Mouse (Mus musculus) heart, embryonic 16.5 days (tissue): Measurements from ENCODE around the gene Zc3h4. TPM values are rescaled to one million over a fixed set of nuclear protein-coding genes. Genes with fewer than 3 reads are reported as not detected.
A peak's percentile ranks its signal among the peaks of the same experiment; 100 is the strongest.

Source experiments
- ATAC-seq: fragments of 200-750 bp; cut with Nextera tagmentation; replicated peaks from 2 replicates; pipeline ENCODE4 v1.8.0; 2017; ENCODE audit warnings: moderate number of reproducible peaks; ENCODE audit not compliant: insufficient read depth, low FRiP score; ENCODE audit errors: extremely low read depth
- H3K27ac ChIP-seq: fragments of 300-500 bp; sonication (generic); 2 replicates; pipeline ENCODE4 v1.5.1; 2014; ENCODE audit warnings: mild to moderate bottlenecking, low read length, control low read depth, moderate library complexity
- H3K27me3 ChIP-seq: fragments of 300-500 bp; sonication (generic); 2 replicates; pipeline ENCODE4 v1.6.1; 2014; ENCODE audit warnings: low read length, mixed read lengths; ENCODE audit not compliant: control insufficient read depth, insufficient read depth
- H3K36me3 ChIP-seq: fragments of 300-500 bp; sonication (generic); 2 replicates; pipeline ENCODE4 v1.6.1; 2014; ENCODE audit not compliant: control insufficient read depth, insufficient read depth
- H3K4me1 ChIP-seq: fragments of 300-500 bp; sonication (generic); 2 replicates; pipeline ENCODE4 v1.6.1; 2014; ENCODE audit warnings: low read length, mixed read lengths; ENCODE audit not compliant: control insufficient read depth, insufficient read depth
- H3K4me2 ChIP-seq: fragments of 300-500 bp; sonication (generic); 2 replicates; pipeline ENCODE4 v1.6.1; 2014; ENCODE audit warnings: low read depth, mild to moderate bottlenecking, control low read depth, low read length
- H3K4me3 ChIP-seq: fragments of 300-500 bp; sonication (generic); 2 replicates; pipeline ENCODE4 v1.5.1; 2014; ENCODE audit warnings: mild to moderate bottlenecking, control low read depth, low read length
- H3K9ac ChIP-seq: fragments of 300-500 bp; sonication (generic); 2 replicates; pipeline ENCODE4 v1.6.1; 2014; ENCODE audit warnings: low read length, control low read depth
- H3K9me3 ChIP-seq: fragments of 300-500 bp; sonication (generic); replicated peaks from 2 replicates; pipeline ENCODE4 v1.6.1; 2016; ENCODE audit warnings: low read length; ENCODE audit not compliant: control insufficient read depth
- WGBS: fragments of 180-500 bp; shearing (Covaris S2); extraction: QIAGEN DNeasy Blood & Tissue Kit; methylation state at CpG from one replicate; pipeline ENCODE4 v1.1.7; 2014; 5-methylcytosine and 5-hydroxymethylcytosine counted together
- polyA plus RNA-seq: library from polyadenylated mRNA; unstranded; fragments of >200 nt; fragmentation: Nextera tagmentation; extraction: Ambion mirVana; gene quantifications from 2 replicates; pipeline ENCODE4 v1.2.1, GENCODE M21; 2015

Zc3h4 gene
- polyA plus RNA-seq, 1 experiment from 2014 or later = 9.0 TPM

DNA sequence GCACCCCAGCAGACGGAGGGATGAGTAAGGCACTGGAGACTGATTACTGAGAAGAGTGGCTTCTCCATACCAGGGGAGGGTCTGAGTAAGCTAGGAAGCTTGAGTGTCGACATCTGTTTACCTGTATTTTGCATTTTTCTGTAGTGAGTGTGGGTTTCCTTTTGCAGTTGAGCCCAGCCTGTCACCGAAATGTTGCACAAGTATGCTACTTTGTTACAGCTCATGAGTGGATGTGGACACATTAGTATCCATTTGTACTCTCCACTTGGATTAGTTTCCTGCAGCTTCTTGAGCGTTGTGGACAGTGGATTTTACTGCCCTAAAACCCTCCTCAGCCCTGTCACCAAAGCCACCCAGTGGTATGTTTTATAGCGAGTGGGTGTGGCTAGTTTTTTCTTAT is 18.0 kb downstream of the Zc3h4 start:
- Histone ChIP-seq H3K36me3 (peaks cover 45% of the 10 kb centered on the region), H3K27ac (no peak overlapping the region), H3K27me3 (no peaks in the 10 kb centered on the region), H3K4me3 (no peak overlapping the region), H3K9me3 (no peaks in the 10 kb centered on the region), H3K4me1 (peaks cover 21% of the 10 kb centered on the region), H3K9ac (no peak overlapping the region), H3K4me2 (no peak overlapping the region)
- ATAC-seq = no peak
- WGBS = 89% methylated on average over 5 of the region's 5 CpGs

DNA sequence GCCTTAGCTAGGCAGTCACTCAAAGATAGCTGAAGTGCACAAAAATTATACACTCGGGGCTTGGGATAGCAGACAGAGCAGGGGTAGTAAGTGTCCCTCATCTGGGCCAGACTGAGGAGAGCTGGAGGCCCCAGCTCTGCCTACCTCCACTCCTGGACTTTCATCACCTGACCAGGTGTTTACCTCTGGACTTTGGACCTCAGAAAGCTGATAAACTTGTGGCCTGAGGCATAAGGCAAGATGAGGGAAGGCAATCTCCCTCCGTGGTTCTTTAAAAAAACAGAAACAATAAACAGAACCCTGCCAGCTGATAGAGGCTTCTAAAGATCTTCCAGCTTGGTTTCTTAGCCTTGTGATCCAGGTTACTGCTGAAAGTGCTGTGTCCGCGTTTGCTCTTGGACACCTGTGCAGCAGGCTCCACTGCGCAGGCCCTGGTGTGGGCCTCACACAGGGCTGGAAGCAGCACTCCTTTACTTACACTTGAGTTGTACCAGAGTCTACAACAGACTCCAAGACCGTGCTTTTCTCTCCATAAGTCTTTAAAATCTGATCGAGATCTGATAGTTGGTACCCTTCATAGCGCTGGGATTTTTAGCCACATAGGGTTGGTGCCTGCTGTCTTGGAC is 19.9 kb downstream of the Zc3h4 start:
- no peak overlapping the region for H3K27ac ChIP-seq
- H3K4me3 ChIP-seq = no peak overlapping the region
- no peak overlapping the region for H3K4me2 ChIP-seq
- no peak for ATAC-seq
- H3K9me3 ChIP-seq = no peaks in the 10 kb centered on the region
- WGBS = 90% methylated on average over 8 of the region's 8 CpGs
- H3K36me3 ChIP-seq = peaks cover 64% of the 10 kb centered on the region
- no peaks in the 10 kb centered on the region for H3K27me3 ChIP-seq
- H3K4me1 ChIP-seq = peaks cover 20% of the 10 kb centered on the region
- H3K9ac ChIP-seq = no peak overlapping the region

DNA sequence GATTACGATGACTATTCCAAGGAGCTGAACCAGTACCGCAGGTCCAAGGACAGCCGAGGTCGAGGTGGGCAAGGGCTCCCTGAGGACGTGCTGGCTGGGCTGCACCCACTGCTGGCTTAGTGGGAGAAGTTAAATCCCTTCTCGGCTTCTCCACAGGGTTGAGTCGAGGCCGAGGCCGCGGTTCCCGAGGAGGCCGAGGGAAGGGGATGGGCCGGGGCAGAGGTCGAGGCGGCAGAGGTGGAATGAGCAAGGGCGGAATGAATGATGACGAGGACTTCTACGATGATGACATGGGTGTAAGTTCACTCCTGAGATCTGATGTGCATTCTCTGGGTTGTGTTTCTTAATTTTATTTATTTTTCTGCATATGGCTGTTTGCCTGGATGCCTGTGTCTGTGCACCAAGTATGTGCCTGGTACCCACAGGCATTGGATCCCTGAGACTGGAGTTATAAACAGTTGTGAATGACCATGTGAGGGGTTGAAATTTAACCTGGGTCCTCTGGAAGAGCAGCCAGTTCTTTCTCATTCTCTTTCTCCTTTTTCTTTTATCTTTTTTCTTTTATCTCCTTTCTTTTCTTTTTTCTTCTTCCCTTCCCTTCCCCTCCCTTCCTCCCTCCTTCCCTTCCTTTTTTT is 21.6 kb downstream of the Zc3h4 start:
- 86% methylated on average over 18 of the region's 18 CpGs for WGBS
- H3K27me3 ChIP-seq = no peaks in the 10 kb centered on the region
- no peak overlapping the region for H3K4me2 ChIP-seq
- H3K4me1 ChIP-seq = peaks cover 7% of the 10 kb centered on the region; the same call in 1 of the 2 replicates
- peaks cover 75% of the 10 kb centered on the region for H3K36me3 ChIP-seq
- H3K9me3 ChIP-seq = no peaks in the 10 kb centered on the region
- no peak overlapping the region for H3K27ac ChIP-seq
- no peak overlapping the region for H3K4me3 ChIP-seq
- no peak for ATAC-seq
- H3K9ac ChIP-seq = no peak overlapping the region

DNA sequence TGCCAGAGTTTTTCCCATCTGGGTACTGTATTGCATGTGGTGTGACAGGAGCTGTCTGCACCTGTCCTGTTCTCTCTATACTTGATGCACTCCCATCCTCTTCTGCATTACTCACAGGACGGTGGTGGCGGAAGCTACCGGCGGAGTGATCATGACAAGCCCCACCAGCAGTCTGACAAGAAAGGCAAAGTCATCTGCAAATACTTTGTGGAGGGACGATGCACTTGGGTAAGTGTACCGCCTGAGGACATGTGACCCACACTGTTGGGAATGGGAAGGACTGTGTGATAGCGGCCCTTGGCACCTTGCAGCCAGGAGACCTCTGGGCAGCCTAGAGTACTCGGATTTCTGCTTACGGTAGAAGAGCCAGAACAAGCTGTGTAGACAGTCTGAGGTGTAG is 23.0 kb downstream of the Zc3h4 start:
- ATAC-seq = no peak
- Histone ChIP-seq H3K9ac (no peak overlapping the region), H3K36me3 (peaks cover 81% of the 10 kb centered on the region), H3K4me3 (no peak overlapping the region), H3K27ac (no peak overlapping the region), H3K27me3 (no peaks in the 10 kb centered on the region), H3K4me1 (no peaks in the 10 kb centered on the region), H3K9me3 (no peaks in the 10 kb centered on the region), H3K4me2 (no peak overlapping the region)
- WGBS = 85% methylated on average over 9 of the region's 9 CpGs

DNA sequence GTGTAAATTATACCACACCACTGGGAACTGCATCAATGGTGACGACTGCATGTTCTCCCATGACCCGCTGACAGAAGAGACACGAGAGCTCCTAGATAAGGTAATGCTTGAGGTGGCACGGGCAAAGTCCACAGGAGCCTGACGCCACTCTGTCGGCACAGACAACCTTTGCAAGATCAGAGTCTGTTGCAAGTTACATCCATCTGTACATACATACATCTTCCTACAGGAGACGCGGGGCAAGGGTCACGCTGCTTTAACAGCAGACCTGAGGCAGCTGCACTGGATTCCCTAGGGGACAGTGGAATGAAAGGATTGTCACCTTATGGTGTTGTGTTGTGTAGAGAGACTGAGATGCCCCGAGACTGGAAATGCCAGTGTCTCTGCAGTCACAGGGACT is 25.0 kb downstream of the Zc3h4 start:
- peaks cover 87% of the 10 kb centered on the region for H3K36me3 ChIP-seq
- H3K4me1 ChIP-seq = no peaks in the 10 kb centered on the region
- no peak for ATAC-seq
- no peak overlapping the region for H3K27ac ChIP-seq
- H3K9ac ChIP-seq = no peak overlapping the region
- 79% methylated on average over 10 of the region's 10 CpGs for WGBS
- H3K4me3 ChIP-seq = no peak overlapping the region
- H3K4me2 ChIP-seq = no peak overlapping the region
- no peaks in the 10 kb centered on the region for H3K27me3 ChIP-seq
- H3K9me3 ChIP-seq = no peaks in the 10 kb centered on the region

DNA sequence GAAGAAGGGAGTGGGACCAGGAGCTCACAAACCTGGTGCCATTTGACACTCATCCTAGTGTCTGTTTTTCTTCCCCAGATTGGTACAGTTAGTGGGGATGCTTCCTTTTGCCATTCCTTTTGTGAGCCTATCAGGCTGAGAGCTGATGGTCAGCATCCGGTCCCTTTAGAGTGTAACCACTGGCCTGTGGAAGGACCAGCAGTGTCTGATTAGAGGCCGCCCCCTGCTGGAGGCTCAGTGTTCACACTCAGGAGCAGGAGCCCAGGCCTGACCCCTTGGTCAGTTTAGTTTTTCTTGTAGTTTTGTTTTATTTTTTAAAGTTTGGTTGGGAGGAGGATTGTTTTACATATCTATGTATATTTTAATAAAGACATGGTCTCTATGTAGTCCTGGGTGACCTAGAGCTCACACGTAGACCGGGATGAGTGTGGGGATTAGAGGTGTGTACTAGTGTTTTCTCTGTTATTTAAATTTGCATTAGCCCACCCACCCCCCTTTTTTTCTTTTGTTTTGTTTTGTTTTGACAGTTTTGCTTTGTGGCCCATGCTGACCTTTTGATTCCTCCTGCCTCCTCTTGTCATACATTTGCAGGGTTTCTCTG is 25.5 kb downstream of the Zc3h4 start:
- H3K4me1 ChIP-seq = no peaks in the 10 kb centered on the region
- no peaks in the 10 kb centered on the region for H3K9me3 ChIP-seq
- peaks cover 84% of the 10 kb centered on the region for H3K36me3 ChIP-seq
- ATAC-seq = peak; percentile 81; the same call in 1 of the 2 replicates
- WGBS = 56% methylated on average over 4 of the region's 4 CpGs
- H3K4me2 ChIP-seq = no peak overlapping the region
- no peak overlapping the region for H3K4me3 ChIP-seq
- H3K27me3 ChIP-seq = no peaks in the 10 kb centered on the region
- H3K9ac ChIP-seq = no peak overlapping the region
- H3K27ac ChIP-seq = no peak overlapping the region

DNA sequence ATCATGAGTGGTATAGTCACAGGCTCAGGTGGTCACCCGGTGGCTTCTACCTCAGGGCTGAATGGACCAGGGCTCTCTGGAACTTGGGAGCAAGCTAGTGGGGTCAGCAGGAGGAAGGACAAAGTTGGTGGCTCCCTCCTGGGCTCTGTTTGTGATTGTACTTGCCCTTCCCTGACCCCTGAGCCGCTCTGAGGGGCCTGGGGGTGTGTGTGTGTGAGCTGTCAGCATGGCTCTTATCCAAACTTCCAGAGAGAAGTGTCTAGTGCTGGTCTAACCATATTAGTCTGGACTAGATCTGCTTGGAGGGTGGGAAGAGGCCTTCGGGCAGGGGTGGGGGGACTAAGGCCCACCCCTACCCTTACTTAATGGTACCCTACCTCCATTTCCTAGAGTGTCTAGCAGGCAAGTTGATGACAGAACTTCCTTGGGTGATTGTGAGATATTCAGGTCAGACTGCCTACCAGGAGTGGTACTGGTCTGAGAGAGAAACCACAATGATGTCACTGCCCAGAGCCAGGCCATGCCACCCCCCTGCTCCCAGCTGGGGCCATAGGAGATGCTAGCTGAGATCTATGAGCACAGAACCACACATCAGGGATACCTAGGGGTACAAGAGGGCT is 32.8 kb downstream of the Zc3h4 start:
- Histone ChIP-seq H3K27ac (peak overlapping the region; percentile 70), H3K4me2 (no peak overlapping the region), H3K36me3 (peaks cover 62% of the 10 kb centered on the region), H3K27me3 (no peaks in the 10 kb centered on the region), H3K4me1 (peaks cover 12% of the 10 kb centered on the region), H3K9me3 (no peaks in the 10 kb centered on the region), H3K9ac (peak overlapping the region; percentile 21; the same call in 1 of the 2 replicates), H3K4me3 (no peak overlapping the region)
- peak; percentile 65 for ATAC-seq
- WGBS = 29% methylated on average over 3 of the region's 3 CpGs

DNA sequence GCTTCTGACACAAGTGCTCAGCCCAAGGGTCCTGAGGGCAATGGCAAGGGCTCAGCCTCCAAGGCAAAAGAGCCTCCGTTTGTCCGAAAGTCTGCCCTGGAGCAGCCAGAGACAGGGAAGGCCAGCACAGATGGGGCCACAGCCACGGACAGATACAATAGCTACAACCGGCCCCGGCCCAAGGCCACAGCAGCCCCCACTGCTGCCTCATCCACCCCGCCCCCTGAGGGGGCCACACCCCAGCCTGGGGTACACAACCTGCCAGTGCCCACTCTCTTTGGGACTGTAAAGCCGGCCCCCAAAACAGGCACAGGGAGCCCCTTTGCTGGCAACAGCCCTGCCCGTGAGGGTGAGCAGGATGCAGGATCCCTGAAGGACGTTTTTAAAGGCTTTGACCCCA is 34.4 kb downstream of the Zc3h4 start:
- WGBS = 81% methylated on average over 9 of the region's 9 CpGs
- no peak overlapping the region for H3K9ac ChIP-seq
- ATAC-seq = no peak
- H3K27me3 ChIP-seq = no peaks in the 10 kb centered on the region
- no peaks in the 10 kb centered on the region for H3K9me3 ChIP-seq
- H3K4me3 ChIP-seq = no peak overlapping the region
- H3K4me1 ChIP-seq = peaks cover 12% of the 10 kb centered on the region
- peaks cover 46% of the 10 kb centered on the region for H3K36me3 ChIP-seq
- no peak overlapping the region for H3K27ac ChIP-seq
- H3K4me2 ChIP-seq = no peak overlapping the region

DNA sequence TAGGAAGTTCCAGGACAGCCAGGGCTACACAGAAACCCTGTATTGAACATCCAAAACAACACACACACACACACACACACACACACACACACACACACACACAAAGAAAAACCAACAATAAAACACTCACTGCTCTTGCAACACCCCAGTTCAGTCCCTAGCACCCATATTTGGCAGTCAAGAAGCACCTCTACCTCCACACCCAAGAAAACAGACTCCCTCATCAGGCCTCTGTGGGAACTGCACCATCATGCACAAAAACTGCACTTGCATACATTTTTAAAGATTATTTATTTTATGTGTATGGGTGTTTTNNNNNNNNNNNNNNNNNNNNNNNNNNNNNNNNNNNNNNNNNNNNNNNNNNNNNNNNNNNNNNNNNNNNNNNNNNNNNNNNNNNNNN is 40.5 kb downstream of the Zc3h4 start:
- Histone ChIP-seq H3K4me1 (peaks cover 11% of the 10 kb centered on the region), H3K4me2 (no peak overlapping the region), H3K9me3 (no peaks in the 10 kb centered on the region), H3K27ac (no peak overlapping the region), H3K9ac (no peak overlapping the region), H3K27me3 (no peaks in the 10 kb centered on the region), H3K4me3 (no peak overlapping the region), H3K36me3 (peaks cover 5% of the 10 kb centered on the region; the same call in 1 of the 2 replicates)
- ATAC-seq = no peak
